Mouse (Mus musculus) liver, adult (tissue): ENCODE results near the gene Rprd1b.

Source experiments
- GATA4 ChIP-seq: IDR thresholded peaks from 2 replicates; pipeline ENCODE4 v1.6.1; 2014; ENCODE audit warnings: mild to moderate bottlenecking, low read length; ENCODE audit not compliant: insufficient replicate concordance

Rprd1b gene

DNA sequence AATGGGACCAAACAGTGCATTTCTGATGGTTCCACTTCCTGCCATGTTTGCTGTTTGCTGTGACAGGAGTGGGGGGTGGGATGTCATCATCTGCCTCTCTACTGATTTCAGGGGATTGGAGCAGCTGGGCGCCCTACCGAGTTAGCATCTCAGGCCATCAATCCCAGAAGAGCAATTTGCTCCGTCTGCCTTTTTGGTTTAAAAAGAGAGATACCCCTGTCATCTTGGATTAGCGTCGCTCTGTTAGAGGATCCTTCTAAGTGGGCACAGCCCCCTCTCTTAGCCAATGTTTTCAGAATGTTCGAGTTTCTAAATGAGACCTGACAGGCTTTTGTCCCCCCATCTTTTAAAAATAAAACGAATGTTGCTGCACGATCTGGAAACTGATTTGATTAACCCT, 129.4 kb downstream of the Rprd1b start:
- TF ChIP-seq GATA4 = no peak

DNA sequence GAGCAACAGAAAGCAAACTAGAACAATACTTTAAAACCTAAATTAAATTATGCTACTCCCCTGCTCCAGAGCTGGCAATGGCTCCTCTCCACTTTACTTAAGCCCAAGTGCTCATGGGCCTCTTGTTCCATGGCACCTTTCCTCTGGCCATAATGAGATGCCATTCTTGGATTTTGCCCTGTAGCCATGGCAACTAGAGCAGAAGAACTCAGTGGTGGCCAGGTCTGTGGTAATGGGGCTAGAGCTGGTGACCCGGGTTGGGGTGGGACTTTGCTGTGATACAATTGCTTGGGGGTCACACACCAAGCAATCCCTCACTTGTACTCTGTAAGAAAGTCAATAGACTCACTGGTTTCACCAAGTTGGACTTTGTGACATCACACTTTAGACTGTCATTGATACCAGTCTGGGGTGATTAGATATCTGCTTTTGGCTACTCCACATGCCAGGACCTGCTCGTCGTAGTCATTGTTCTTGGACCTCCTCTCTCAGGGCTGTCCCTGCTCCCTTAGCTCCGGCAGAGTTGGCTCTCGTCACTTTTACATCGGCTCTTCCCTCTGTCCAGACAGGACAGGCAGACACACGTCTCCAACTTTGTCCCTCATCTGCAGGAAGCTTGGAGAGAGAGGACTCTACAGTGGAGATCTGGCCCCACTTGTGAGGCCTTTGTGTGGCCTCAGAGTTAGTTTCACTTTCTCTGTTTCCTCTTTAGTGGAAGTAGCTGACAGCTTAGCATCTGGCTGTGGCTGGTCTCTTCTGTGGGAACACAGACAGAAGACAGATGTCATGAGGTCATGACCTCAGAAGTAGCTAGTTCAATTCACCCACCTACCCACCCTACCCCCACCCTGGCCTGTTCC, 131.3 kb downstream of the Rprd1b start:
- no peak; the same call in 1 of the 2 replicates for TF ChIP-seq GATA4

DNA sequence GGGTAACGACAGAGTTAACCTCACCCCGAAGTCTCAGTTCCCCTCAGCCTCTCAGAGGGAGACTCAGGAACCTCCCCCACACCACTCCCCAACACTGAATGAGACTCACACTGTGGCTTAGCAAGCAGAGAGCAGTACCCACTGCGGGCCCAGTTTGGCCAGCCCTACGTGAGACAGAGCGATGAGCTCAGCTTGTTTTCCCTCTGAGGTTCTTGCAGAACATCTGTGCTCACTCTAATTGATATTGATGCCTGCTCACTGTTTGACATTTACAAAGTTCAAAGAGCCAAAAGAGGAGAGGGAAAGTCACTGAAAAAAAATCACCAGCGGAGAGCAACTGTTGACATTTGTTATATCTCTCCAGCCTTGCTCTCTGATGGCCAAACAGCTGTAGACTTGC, 133.5 kb downstream of the Rprd1b start:
- TF ChIP-seq GATA4 = no peak

DNA sequence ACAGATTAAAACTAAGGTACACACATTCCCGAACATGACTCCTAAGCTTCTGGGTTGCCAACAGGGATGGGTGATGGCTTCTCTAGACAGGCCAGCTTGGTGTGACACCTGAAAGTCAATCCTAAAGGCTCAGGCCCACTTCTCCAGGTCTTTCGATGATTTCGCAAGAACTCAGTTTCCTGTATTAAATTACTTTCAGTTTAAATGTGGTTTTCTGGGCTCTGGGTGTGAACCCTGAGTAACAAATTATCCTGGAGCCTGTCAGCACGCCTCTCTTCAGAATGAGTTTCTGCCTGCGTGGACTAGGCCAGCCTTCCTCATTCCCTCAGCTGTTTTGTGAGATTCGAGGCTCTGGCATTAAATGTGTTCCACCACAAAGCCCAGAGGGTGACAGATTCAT, 134.7 kb downstream of the Rprd1b start:
- no peak for TF ChIP-seq GATA4

DNA sequence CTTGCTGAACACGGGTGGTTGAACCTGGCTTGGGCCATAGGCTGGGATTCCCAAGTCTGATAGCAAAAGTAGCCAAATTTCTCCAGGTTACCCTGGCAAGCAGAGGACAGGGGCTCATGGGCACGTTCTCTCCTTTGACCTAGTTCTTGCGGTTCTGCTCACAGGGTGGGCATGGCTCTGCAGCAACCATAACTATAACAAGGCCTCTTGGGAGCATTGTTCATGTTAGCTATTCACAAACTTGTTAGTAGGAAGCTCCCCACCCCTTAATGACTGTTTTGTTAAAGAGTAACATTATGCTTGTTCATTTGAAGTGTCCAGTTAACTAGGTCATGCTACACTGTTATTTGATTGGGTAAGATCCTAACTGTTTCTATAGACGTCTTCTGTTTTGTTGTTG, 137.5 kb downstream of the Rprd1b start:
- no peak for TF ChIP-seq GATA4

DNA sequence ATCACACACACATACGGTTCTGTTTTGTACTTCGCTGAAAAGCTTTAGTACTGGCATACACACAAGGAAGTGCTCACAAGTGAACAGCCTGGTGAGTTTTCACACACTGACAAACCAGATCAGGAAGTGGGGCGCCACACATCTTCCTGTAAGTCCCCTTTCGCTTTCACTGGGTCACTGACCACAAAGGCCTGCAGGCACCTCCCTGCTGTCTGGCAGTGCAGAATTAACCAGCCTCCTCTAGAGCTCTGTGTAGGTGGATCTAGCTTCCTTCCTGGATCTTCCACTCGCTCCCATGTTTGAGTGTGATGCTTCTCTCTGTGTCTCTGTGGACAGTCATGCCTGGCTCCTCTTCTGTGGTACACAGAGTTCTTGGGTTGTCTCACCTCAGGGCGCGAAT, 138.3 kb downstream of the Rprd1b start:
- no peak; the same call in 1 of the 2 replicates for TF ChIP-seq GATA4

DNA sequence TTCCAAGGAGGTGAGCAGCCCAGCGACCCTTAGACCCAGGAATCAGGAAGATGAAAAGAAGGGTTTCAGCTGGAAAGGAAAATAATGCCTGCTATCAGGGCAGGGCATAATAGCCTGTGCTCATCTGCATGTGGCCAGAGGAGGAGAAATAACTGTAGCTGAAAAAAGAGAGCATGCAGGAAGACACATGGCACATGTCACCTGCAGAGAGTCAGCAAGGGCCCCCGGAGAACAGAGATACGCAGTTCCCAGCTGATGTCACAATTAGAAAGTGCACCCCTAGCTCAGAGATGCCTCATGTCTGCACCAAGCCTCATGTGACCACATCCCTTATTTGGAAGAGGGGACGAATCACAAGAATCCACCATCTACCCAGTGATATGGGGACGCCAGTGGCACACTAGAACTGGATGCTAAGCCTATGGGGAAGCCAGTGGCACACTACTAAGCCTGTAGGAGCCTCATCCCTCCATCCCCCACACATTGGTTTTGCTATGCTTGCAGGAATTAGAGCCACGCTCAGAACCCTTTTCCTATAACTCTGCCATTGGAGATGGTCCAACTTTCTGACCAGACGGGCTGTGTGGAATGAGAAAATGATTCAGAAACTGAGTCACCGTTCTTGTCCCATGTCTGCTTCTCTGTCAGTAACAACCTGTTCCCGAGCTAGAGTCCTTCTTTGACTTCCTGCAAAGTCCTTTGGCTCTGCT, 139.4 kb downstream of the Rprd1b start:
- TF ChIP-seq GATA4 = no peak

DNA sequence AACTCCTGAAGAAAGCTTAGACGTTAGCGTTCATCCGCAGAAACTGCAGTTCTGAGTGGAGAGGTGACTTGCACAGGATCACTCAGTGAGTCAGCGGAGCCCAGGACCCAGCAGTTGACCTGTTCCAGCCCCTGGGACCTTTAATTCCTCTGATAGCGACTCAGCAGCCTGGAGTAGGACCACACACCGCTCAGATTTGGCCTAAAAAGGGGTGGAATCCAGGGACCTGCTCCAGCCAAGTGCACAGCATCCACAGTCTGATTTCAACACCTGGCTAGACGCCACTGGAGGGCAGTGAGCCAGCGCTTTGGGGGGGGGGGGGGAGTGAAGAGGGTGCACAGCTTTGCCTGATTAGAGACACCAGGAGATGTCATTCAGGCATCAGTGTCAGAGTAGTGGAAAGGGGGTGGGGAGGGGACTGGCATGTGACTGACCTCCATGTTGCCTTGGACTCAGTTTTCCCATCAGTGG, 140.5 kb downstream of the Rprd1b start:
- TF ChIP-seq GATA4 = no peak

DNA sequence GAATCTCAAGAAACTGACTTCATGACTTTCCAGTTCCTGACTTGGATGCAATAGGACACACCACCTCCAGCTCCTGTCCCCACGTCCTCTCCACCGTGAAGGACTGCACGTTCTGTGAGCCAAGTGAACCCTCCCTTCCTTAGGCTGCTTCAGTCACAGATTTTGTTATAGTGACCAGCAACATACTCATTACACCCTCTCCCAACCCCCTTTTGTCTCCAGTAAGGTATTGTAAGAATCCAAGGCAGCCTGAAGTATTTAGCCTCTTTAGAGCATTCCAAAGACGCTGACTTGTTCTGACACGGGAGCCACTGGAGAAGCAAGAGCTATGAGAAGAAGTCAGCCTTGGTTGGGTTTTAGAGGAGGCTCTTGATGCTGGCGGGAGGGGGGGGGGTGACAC, 141.1 kb downstream of the Rprd1b start:
- TF ChIP-seq GATA4 = no peak

DNA sequence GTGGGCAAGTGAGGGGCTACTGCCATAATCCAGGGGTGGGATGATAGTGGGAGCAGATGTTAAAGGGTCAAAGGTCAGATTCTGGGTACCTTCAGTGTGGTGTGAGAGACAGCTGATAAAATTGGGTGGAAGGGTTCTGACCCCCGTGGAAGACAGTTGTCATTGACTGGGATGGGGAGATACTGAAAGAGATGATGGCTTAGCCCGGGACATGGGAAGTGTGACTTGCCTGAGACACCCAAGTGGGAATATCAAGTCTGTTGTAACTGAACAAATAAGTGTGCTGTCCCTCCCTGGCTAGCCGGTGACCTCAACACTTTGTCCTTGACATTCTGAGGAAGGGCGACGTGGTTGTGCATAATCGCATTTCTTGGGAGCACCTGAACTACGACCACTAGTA, 141.5 kb downstream of the Rprd1b start:
- TF ChIP-seq GATA4 = no peak

DNA sequence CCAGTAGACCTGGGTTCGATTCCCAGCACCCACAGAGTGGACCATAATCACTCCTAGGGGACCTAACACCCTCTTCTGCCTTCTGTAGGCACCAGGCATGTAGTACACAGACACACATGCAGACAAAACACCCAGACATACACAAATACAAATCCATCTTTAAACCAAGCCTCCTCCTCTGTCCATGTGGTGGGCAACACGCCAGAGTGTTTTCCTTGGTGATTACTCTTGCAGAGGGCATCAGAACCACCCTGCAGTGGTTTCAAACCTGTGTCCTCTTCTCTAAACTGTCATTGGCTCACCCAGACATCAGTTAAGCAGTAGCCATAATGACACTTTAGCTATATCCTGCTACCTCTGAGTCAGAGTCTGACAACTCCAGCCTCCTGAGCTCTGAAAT, 142.1 kb downstream of the Rprd1b start:
- TF ChIP-seq GATA4 = no peak

DNA sequence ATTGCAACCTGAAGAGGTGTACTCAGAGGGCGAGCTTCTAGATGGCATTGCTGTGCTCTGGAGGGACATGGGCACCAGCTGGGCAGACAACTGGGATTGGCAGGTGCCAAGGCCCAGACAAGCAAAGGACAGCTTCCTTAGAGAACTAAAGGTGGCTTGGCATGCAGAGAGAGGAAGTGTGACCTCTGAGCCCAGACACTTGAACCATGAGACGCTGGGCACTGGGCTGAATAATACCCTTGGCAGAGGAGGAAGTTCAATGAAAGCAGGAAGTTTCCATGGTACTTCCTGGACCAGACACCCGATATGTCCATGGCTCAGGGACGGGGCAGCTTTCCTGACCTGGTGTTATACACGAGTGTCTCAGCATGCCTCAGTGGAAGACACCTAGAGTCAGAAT, 146.1 kb downstream of the Rprd1b start:
- no peak for TF ChIP-seq GATA4

DNA sequence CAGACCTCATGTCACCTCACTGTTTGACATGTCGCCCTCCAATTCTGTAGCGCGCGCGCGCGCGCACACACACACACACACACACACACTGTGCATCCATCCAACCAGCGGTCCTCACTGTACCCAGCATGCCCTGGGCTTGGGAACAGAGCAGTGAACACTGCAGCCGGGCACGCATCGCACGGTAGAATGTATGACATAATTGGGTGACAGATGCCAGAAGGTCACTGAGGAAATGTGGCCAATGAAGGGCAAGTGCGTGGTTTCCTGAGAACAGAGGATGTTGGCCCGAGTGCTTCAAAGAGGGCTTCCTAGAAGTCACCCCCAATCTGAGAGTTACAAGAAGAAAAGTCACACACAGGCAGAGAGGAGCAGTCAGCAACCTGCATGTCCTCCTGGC, 146.7 kb downstream of the Rprd1b start:
- TF ChIP-seq GATA4 = no peak

DNA sequence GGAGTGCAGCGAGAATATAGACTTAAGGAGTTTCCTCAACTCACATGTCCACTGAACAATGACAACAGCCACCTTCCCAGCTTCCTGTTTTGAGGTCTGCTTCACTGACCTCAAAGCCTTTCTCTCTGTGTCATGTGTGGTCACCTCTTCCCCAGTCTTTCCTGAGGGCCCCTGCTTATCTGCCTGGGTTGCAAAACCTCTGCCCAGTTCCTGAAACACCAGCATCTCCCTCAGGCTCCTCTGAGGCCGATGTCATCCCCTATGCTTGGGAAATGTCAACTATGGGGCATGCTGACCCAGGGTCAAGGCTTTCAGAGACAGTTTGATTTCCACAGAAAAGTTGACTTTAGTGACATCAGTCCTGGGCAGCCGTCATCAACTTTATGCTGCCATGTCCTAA, 147.1 kb downstream of the Rprd1b start:
- peak; percentile 89; the same call in 1 of the 2 replicates for TF ChIP-seq GATA4

DNA sequence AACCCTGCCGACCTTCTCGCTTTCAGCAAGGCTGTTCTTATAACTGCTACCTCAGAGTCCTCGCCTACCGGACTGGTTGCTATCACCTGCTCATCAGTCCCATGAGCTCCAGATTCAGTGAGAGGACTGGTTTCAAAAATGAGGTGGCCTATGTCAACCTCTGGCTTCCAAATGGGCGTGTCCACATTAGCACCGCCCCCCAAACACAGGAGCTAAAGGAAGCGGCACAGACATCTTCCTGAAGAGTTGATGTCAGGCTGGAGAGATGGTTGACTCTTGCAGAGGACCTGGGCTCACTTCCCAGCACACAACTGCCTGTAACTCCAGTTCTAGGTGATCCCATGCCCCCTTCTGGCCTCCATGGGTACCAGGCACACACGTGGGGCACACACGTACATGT, 148.5 kb downstream of the Rprd1b start:
- no peak for TF ChIP-seq GATA4

DNA sequence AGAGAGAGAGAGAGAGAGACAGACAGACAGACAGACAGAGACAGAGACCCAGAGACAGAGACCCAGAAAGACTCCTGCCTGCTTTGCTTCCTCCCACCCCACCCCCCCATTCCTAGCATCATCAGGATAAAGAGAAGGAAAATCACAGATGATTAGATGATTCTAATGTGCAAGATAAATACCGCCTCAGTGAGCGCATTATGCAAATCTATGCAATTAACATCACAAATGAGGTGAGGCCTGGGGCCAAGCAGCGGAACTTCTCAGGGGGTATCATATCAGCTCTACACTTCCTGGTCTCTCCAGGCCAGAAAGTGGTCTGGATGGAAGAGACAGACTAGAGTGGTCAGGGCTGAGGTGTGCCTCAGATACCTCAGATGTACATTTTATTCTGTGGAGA, 149.3 kb downstream of the Rprd1b start:
- TF ChIP-seq GATA4 = no peak
